Mouse (Mus musculus) CH12.LX (cell line): ENCODE measurements around the gene Iqsec3. TPM values are rescaled to one million over a fixed set of nuclear protein-coding genes. Genes with fewer than 3 reads are reported as not detected.

Experiments
- DNase-seq: peaks from one replicate; pipeline ENCODE4 v3.0.0-alpha.2; 2013; ENCODE audit errors: extremely low read depth
- H3K27ac ChIP-seq: 2 replicates; pipeline ENCODE4 v1.5.1; 2012; ENCODE audit warnings: low read depth, mild to moderate bottlenecking, control low read depth, moderate library complexity; ENCODE audit not compliant: insufficient read depth
- H3K27me3 ChIP-seq: replicated peaks from 2 replicates; pipeline ENCODE3; 2012; ENCODE audit warnings: inconsistent platforms
- H3K36me3 ChIP-seq, 2 experiments: replicated peaks in 1 of 2; 2 replicates each; pipeline versions ENCODE3 to v1.6.1; 2012; ENCODE audit warnings: inconsistent platforms in 1 of 2, low read length in 1 of 2, mild to moderate bottlenecking in 1 of 2, mixed read lengths in 1 of 2, moderate library complexity in 1 of 2; ENCODE audit not compliant: control insufficient read depth in 1 of 2, insufficient read depth in 1 of 2
- H3K4me1 ChIP-seq, 2 experiments: 2 replicates each; pipeline ENCODE4 v1.6.1; 2012; ENCODE audit warnings: inconsistent platforms in 1 of 2, moderate library complexity in 1 of 2; ENCODE audit not compliant: insufficient read depth in 2 of 2, control insufficient read depth in 1 of 2
- H3K4me2 ChIP-seq: 2 replicates; pipeline ENCODE4 v1.6.1; 2012; ENCODE audit warnings: low read depth, mild to moderate bottlenecking, control low read depth; ENCODE audit not compliant: poor library complexity, insufficient read depth, severe bottlenecking
- H3K4me3 ChIP-seq, 3 experiments: fragments of 150-350 bp in 1 of 3; sonication (generic) in 1 of 3; replicated peaks in 1 of 3; 2 replicates each; pipeline versions ENCODE3 to v1.5.1; 2011 to 2012; ENCODE audit warnings: low read depth in 2 of 3, low read length in 2 of 3, mild to moderate bottlenecking in 2 of 3, moderate library complexity in 2 of 3, control low read depth in 1 of 3, improper control_type of control experiment in 1 of 3, inconsistent platforms in 1 of 3, mixed read lengths in 1 of 3; ENCODE audit not compliant: poor library complexity in 1 of 3
- H3K79me2 ChIP-seq: replicated peaks from 2 replicates; pipeline ENCODE4 v1.6.1; 2012; ENCODE audit warnings: mild to moderate bottlenecking, moderate library complexity; ENCODE audit not compliant: control insufficient read depth, poor library complexity, insufficient read depth, severe bottlenecking; ENCODE audit errors: extremely low read depth
- H3K9ac ChIP-seq: 2 replicates; pipeline ENCODE4 v1.6.1; 2012; ENCODE audit warnings: low read depth, mild to moderate bottlenecking, control low read depth, moderate library complexity; ENCODE audit not compliant: insufficient read depth
- H3K9me3 ChIP-seq: replicated peaks from 2 replicates; pipeline ENCODE3; 2012; ENCODE audit warnings: low read length, inconsistent platforms, mixed read lengths
- CHD1 ChIP-seq: IDR thresholded peaks from 2 replicates; pipeline ENCODE4 v1.6.1; 2012; ENCODE audit warnings: low read depth, low read length, improper control_type of control experiment, inconsistent platforms
- CHD2 ChIP-seq: IDR thresholded peaks from 2 replicates; pipeline ENCODE4 v1.6.1; 2011; ENCODE audit warnings: low read length, improper control_type of control experiment
- CTCF ChIP-seq, 2 experiments: IDR thresholded peaks in 1 of 2; conservative IDR thresholded peaks in 1 of 2; 2 replicates each; pipeline ENCODE4 v1.5.1; 2011 to 2012; ENCODE audit warnings: low read depth in 2 of 2, low read length in 2 of 2, improper control_type of control experiment in 1 of 2, inconsistent platforms in 1 of 2, mild to moderate bottlenecking in 1 of 2, moderate library complexity in 1 of 2
- ELF1 ChIP-seq: IDR thresholded peaks from 2 replicates; pipeline ENCODE4 v1.6.1; 2014; ENCODE audit warnings: low read depth, mild to moderate bottlenecking, inconsistent platforms, low read length, improper control_type of control experiment
- EP300 ChIP-seq: IDR thresholded peaks from 2 replicates; pipeline ENCODE4 v1.6.1; 2011; ENCODE audit warnings: low read length, improper control_type of control experiment
- HCFC1 ChIP-seq: IDR thresholded peaks from 2 replicates; pipeline ENCODE4 v1.6.1; 2012; ENCODE audit warnings: low read depth, mild to moderate bottlenecking, inconsistent platforms, low read length, improper control_type of control experiment
- IRF4 ChIP-seq: IDR thresholded peaks from 2 replicates; pipeline ENCODE4 v1.6.1; 2014; ENCODE audit warnings: low read depth, mild to moderate bottlenecking, inconsistent platforms, low read length, improper control_type of control experiment
- JUN ChIP-seq: IDR thresholded peaks from 2 replicates; pipeline ENCODE4 v1.6.1; 2011; ENCODE audit warnings: low read depth, mild to moderate bottlenecking, low read length, improper control_type of control experiment, moderate library complexity; ENCODE audit not compliant: insufficient read depth
- KAT2A ChIP-seq: IDR thresholded peaks from 2 replicates; pipeline ENCODE4 v1.6.1; 2012; ENCODE audit warnings: low read length, improper control_type of control experiment, inconsistent platforms; ENCODE audit not compliant: insufficient replicate concordance
- MAFK ChIP-seq: IDR thresholded peaks from 2 replicates; pipeline ENCODE4 v1.6.1; 2011; ENCODE audit warnings: low read length, improper control_type of control experiment; ENCODE audit not compliant: insufficient replicate concordance
- MAX ChIP-seq: IDR thresholded peaks from 2 replicates; pipeline ENCODE4 v1.6.1; 2011; ENCODE audit warnings: low read length, improper control_type of control experiment
- MAZ ChIP-seq: IDR thresholded peaks from 2 replicates; pipeline ENCODE4 v1.6.1; 2012; ENCODE audit warnings: low read depth, mild to moderate bottlenecking, inconsistent platforms, low read length, improper control_type of control experiment, moderate library complexity
- MEF2A ChIP-seq: IDR thresholded peaks from 2 replicates; pipeline ENCODE4 v1.6.1; 2014; ENCODE audit warnings: low read depth, mild to moderate bottlenecking, inconsistent platforms, low read length, improper control_type of control experiment, borderline replicate concordance
- MYC ChIP-seq: IDR thresholded peaks from 2 replicates; pipeline ENCODE4 v1.6.1; 2011; ENCODE audit warnings: low read depth, mild to moderate bottlenecking, improper control_type of control experiment, low read length
- NELFE ChIP-seq: IDR thresholded peaks from 2 replicates; pipeline ENCODE4 v1.6.1; 2011; ENCODE audit warnings: low read depth, low read length, improper control_type of control experiment
- NRF1 ChIP-seq: IDR thresholded peaks from 2 replicates; pipeline ENCODE4 v1.6.1; 2014; ENCODE audit warnings: low read depth, mild to moderate bottlenecking, inconsistent platforms, low read length, improper control_type of control experiment, moderate library complexity
- POLR2A ChIP-seq: IDR thresholded peaks from 2 replicates; pipeline ENCODE4 v1.6.1; 2011; ENCODE audit warnings: low read depth, mild to moderate bottlenecking, improper control_type of control experiment, low read length
- POLR2AphosphoS2 ChIP-seq: IDR thresholded peaks from 2 replicates; pipeline ENCODE4 v1.6.1; 2011; ENCODE audit warnings: low read depth, low read length, improper control_type of control experiment
- RAD21 ChIP-seq: IDR thresholded peaks from 2 replicates; pipeline ENCODE4 v1.6.1; 2011; ENCODE audit warnings: low read depth, mild to moderate bottlenecking, low read length, improper control_type of control experiment, moderate library complexity
- SIN3A ChIP-seq: IDR thresholded peaks from 2 replicates; pipeline ENCODE4 v1.6.1; 2012; ENCODE audit warnings: low read length, improper control_type of control experiment, inconsistent platforms
- SMC3 ChIP-seq: IDR thresholded peaks from 2 replicates; pipeline ENCODE4 v1.6.1; 2011; ENCODE audit warnings: low read depth, low read length, improper control_type of control experiment
- TBP ChIP-seq: conservative IDR thresholded peaks from 2 replicates; pipeline ENCODE4 v1.6.1; 2011; ENCODE audit warnings: low read depth, low read length, improper control_type of control experiment
- UBTF ChIP-seq: IDR thresholded peaks from 2 replicates; pipeline ENCODE4 v1.6.1; 2012; ENCODE audit warnings: low read depth, mild to moderate bottlenecking, inconsistent platforms, low read length, improper control_type of control experiment, moderate library complexity
- USF1 ChIP-seq: IDR thresholded peaks from 2 replicates; pipeline ENCODE4 v1.6.1; 2014; ENCODE audit warnings: low read depth, mild to moderate bottlenecking, inconsistent platforms, low read length, improper control_type of control experiment
- USF2 ChIP-seq: conservative IDR thresholded peaks from 2 replicates; pipeline ENCODE4 v1.6.1; 2011; ENCODE audit warnings: low read depth, low read length, improper control_type of control experiment
- ZC3H11A ChIP-seq: IDR thresholded peaks from 2 replicates; pipeline ENCODE4 v1.6.1; 2012; ENCODE audit warnings: low read depth, mild to moderate bottlenecking, inconsistent platforms, low read length, improper control_type of control experiment
- dilution Hi-C: fragments of 300-500 bp; cut with MboI; formaldehyde crosslinking; loops from 2 replicates; pipeline ENCODE4 v1.14.3; 2020; ENCODE audit warnings: low sequenced_read_pairs; ENCODE audit not compliant: extremely low pct_unique_long_range_greater_than_20kb, extremely low pct_ligation_motif_present
- in situ Hi-C: fragments of 300-500 bp; cut with MboI; formaldehyde crosslinking; loops from 3 replicates; pipeline ENCODE4 v1.14.3; 2019; ENCODE audit warnings: low sequenced_read_pairs, low pct_ligation_motif_present, low pct_unique_long_range_greater_than_20kb, mixed read lengths
- polyA plus RNA-seq: library from polyadenylated mRNA; unstranded; fragments of >175 nt; gene quantifications from 2 replicates; pipeline ENCODE4 v1.2.1, GENCODE M21; 2012; ENCODE audit warnings: low read depth; ENCODE audit not compliant: insufficient read length
- total RNA-seq, 2 experiments: library from RNA; depleted of rRNA; stranded (reverse); fragments of 300-350 nt in 1 of 2; fragments of >200 nt in 1 of 2; gene quantifications; 2 replicates each; pipeline ENCODE4 v1.2.3; 2012 to 2014

The Iqsec3 gene
- total and polyA plus RNA-seq, 3 experiments = not detected

DNA sequence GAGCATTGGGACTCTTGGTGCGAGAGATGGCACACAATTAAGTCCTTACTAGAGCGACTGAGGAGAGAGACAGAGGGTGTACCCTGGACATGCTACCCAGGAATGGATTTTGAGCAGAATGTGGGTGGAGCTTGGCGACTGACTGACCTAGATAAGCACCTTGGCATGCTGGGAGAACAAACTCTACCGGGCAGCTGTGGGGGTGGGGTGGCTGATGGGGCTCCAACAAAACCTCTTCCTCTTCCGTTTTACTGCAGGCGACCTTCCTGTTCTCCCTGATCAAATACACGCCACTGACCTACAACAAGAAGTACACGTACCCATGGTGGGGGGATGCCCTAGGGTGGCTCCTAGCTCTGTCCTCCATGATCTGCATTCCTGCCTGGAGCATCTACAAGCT is 136.9 kb downstream of the Iqsec3 start (continued):
- TF ChIP-seq MEF2A (peak; percentile 54; the same call in 1 of the 2 replicates), EP300 (no peak), MYC (no peak), SMC3 (no peak), POLR2AphosphoS2 (peak; percentile 25; the same call in 1 of the 2 replicates), POLR2A (peak; percentile 81), HCFC1 (peak; percentile 81), NELFE (peak; percentile 82), UBTF (no peak), MAZ (no peak), USF1 (no peak), NRF1 (0 out of 2 replicates have a peak, but pooled peaks have one; percentile 6), RAD21 (no peak), CHD2 (peak; percentile 90), JUN (no peak), MAFK (no peak), USF2 (no peak)

DNA sequence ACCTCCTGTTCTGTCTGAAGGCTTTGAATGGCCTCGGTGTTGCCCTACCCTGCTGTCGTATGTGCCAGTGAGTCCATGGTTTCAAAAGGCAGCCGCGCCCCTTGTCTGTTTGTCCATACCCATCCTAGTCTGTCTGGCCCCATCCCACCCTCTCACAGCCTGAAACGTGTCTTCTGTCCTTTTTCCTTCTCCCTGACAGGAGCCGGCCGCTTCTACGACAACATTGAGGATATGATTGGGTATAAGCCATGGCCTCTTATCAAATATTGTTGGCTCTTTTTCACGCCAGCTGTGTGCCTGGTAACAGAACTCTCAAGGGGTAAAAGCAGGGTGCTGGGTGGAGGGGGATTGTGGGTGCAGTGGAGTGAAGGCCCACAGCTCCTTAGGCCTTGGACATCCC is 137.6 kb downstream of the Iqsec3 start:
- H3K27me3 ChIP-seq = peaks cover 17% of the 10 kb centered on the region
- in situ Hi-C loops (loop anchor here (5.0 to 10.0 kb wide), 2 partner anchors 149 to 199 kb away; no protein-coding TSS in a partner anchor), dilution Hi-C loops (no loop called here)
- no peak overlapping the region for H3K9ac ChIP-seq
- peaks cover 11 to 29% of the 10 kb centered on the region in 2 experiments for H3K4me1 ChIP-seq
- no peaks in the 10 kb centered on the region for H3K79me2 ChIP-seq
- peak overlapping the region; percentile 34; the same call in 1 of the 2 replicates for H3K27ac ChIP-seq
- peak overlapping the region; percentile 26; the same call in 1 of the 2 replicates for H3K4me2 ChIP-seq
- peak overlapping the region in 1 of 3 experiments; percentile 68 for H3K4me3 ChIP-seq
- H3K36me3 ChIP-seq = peaks cover 0 to 13% of the 10 kb centered on the region in 2 experiments
- TF ChIP-seq SIN3A (no peak), KAT2A (no peak), NRF1 (no peak), MEF2A (no peak), CHD2 (no peak), JUN (no peak), EP300 (no peak), SMC3 (no peak), ZC3H11A (no peak), TBP (no peak), ELF1 (no peak), CHD1 (no peak), CTCF (conservative IDR thresholded peaks at IDR 0.05 in 1 of 2, IDR thresholded peaks at IDR 0.05 in 1 of 2; ENCODE audit: low read depth in 2 of 2, low read length in 2 of 2) (no peak), POLR2AphosphoS2 (no peak), MAX (no peak), IRF4 (no peak)
- no peaks in the 10 kb centered on the region for H3K9me3 ChIP-seq
- no peak for DNase-seq
